Mouse (Mus musculus) thymus, adult 2 months (tissue): Measurements from ENCODE around the gene Ttll9. TPM values are rescaled to one million over a fixed set of nuclear protein-coding genes. Genes with fewer than 3 reads are reported as not detected.

Experiments used
- DNase-seq: peaks from one replicate; pipeline ENCODE4 v3.0.0; 2021
- H3K27ac ChIP-seq: fragments of 200-500 bp; 2 replicates; pipeline ENCODE4 v1.5.1; 2012; ENCODE audit warnings: low read length, control low read depth; ENCODE audit not compliant: control insufficient read depth, insufficient read depth
- H3K27me3 ChIP-seq: fragments of 200-500 bp; 2 replicates; pipeline ENCODE4 v1.6.1; 2012; ENCODE audit warnings: mild to moderate bottlenecking, low read length, moderate library complexity, mixed read lengths; ENCODE audit not compliant: control insufficient read depth, insufficient read depth
- H3K36me3 ChIP-seq: fragments of 200-500 bp; 2 replicates; pipeline ENCODE4 v1.6.1; 2012; ENCODE audit warnings: mild to moderate bottlenecking, low read length, moderate library complexity; ENCODE audit not compliant: control insufficient read depth, insufficient read depth
- H3K4me1 ChIP-seq: fragments of 200-500 bp; replicated peaks from 2 replicates; pipeline ENCODE4 v1.6.1; 2012; ENCODE audit warnings: low read length; ENCODE audit not compliant: control insufficient read depth, insufficient read depth
- H3K4me3 ChIP-seq: fragments of 200-500 bp; 2 replicates; pipeline ENCODE4 v1.5.1; 2012; ENCODE audit warnings: mild to moderate bottlenecking, low read length, control low read depth, moderate library complexity; ENCODE audit not compliant: control insufficient read depth, insufficient read depth
- CTCF ChIP-seq: fragments of 200-500 bp; IDR thresholded peaks from 2 replicates; pipeline ENCODE4 v1.5.1; 2012; ENCODE audit warnings: mild to moderate bottlenecking, control low read depth, low read length, moderate library complexity, borderline replicate concordance; ENCODE audit not compliant: control insufficient read depth, poor library complexity, insufficient read depth; ENCODE audit errors: extremely low read depth
- POLR2A ChIP-seq: fragments of 200-500 bp; IDR thresholded peaks from 2 replicates; pipeline ENCODE4 v1.6.1; 2012; ENCODE audit warnings: mild to moderate bottlenecking, low read length, control low read depth, moderate library complexity; ENCODE audit not compliant: control insufficient read depth, poor library complexity, insufficient read depth; ENCODE audit errors: extremely low read depth
- WGBS: fragments of 180-500 bp; shearing (Covaris S2); methylation state at CpG from one replicate; pipeline ENCODE4 v1.1.7; 2018; 5-methylcytosine and 5-hydroxymethylcytosine counted together
- polyA plus RNA-seq: library from polyadenylated mRNA; depleted of rRNA; stranded (reverse); fragments of >200 nt; gene quantifications from 2 replicates; pipeline ENCODE4 v1.2.3, GENCODE M21; 2012; rRNA removed

The Ttll9 gene
- polyA plus RNA-seq, 1 experiment = 2.1 TPM

DNA sequence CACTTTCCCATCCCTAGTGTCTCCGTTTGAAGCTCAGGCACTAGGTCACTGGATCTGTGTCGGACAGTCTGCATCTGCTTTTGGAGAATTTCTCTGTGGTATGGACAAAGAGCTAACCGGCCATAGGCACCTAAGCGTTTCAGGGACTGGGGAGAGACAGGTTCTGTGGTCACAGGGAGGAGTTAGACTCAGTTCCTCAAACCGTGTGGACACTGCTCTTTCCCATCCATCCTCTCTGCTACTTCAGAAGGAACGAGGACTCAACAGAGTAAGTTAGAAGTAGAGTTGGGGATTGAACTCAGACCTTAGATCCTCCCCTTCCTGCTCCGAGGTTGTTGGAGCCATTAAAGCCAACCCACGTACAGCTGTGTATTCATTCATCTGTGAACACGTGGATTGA, 89.3 kb downstream of the Ttll9 start:
- H3K27ac ChIP-seq = no peak overlapping the region
- 31% methylated on average over 9 of the region's 9 CpGs for WGBS
- H3K27me3 ChIP-seq = no peaks in the 10 kb centered on the region
- H3K4me3 ChIP-seq = no peak overlapping the region
- peaks cover 40% of the 10 kb centered on the region for H3K4me1 ChIP-seq
- DNase-seq = no peak
- H3K36me3 ChIP-seq = no peaks in the 10 kb centered on the region
- no peak for TF ChIP-seq POLR2A
- no peak for TF ChIP-seq CTCF

- peak; percentile 27 for DNase-seq
- 10% methylated on average over 30 of the region's 30 CpGs for WGBS
- TF ChIP-seq CTCF = no peak
- no peak for TF ChIP-seq POLR2A
- no peaks in the 10 kb centered on the region for H3K36me3 ChIP-seq
- H3K27me3 ChIP-seq = no peaks in the 10 kb centered on the region
- no peak overlapping the region for H3K27ac ChIP-seq
- H3K4me3 ChIP-seq = no peak overlapping the region
- H3K4me1 ChIP-seq = peaks cover 33% of the 10 kb centered on the region
Measured at GRCm38 (mm10) chr2:153052700-153053351, 90.5 kb downstream of the Ttll9 start.

- no peaks in the 10 kb centered on the region for H3K27me3 ChIP-seq
- peaks cover 24% of the 10 kb centered on the region for H3K4me1 ChIP-seq
- 97% methylated on average over 8 of the region's 8 CpGs for WGBS
- no peak overlapping the region for H3K27ac ChIP-seq
- TF ChIP-seq POLR2A (no peak), CTCF (no peak)
- DNase-seq = no peak
- H3K4me3 ChIP-seq = no peak overlapping the region
- no peaks in the 10 kb centered on the region for H3K36me3 ChIP-seq
Measured at GRCm38 (mm10) chr2:153053896-153054295, 91.6 kb downstream of the Ttll9 start.

DNA sequence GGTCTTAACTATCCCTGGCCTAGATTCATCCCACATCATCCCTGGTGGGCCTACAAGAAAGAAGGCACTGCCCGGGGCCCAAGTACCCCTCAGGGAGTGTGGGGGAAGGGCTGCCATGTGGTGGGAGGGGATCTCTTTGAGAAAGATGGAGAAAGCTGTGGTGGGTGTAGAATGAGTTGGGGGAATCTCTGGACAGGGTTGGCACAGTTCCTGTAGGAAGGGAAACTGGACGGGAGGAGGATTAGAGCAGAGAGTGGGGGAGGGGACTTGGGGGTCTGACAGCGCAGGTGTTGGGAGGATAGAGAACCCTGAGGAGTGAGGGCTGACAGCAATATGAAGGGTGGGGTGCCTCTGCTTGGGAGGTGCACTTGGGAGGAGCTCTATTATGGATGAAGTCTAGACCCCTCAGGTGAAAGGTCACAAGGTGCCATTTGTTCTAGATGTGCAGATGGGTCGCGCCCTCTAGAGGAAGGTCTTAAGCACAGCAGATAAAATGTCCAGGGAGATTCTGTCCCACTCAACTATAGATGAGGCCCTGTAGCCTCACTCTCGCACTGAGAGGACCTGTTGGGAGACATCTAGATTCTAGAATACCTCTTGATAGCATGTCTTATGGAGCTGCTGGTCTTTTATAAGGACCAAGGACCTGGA, 93.1 kb downstream of the Ttll9 start:
- H3K36me3 ChIP-seq = no peaks in the 10 kb centered on the region
- WGBS = 67% methylated on average over 6 of the region's 6 CpGs
- H3K4me3 ChIP-seq = no peak overlapping the region
- TF ChIP-seq CTCF (no peak), POLR2A (no peak)
- no peak for DNase-seq
- H3K27ac ChIP-seq = no peak overlapping the region
- peaks cover 16% of the 10 kb centered on the region for H3K4me1 ChIP-seq
- no peaks in the 10 kb centered on the region for H3K27me3 ChIP-seq

Other genes starting within 250 kb of the Ttll9 start
- 54.6 and 66.4 TPM in 2 replicates for gene Id1, start 226.2 kb upstream of the Ttll9 start, polyA plus RNA-seq
- 1.6 and 1.9 TPM in 2 replicates for gene Cox4i2, start 208.3 kb upstream of the Ttll9 start, polyA plus RNA-seq
- 205 and 207 TPM in 2 replicates for gene Bcl2l1, start 130.8 kb upstream of the Ttll9 start, polyA plus RNA-seq
- gene Tpx2, start 114.5 kb upstream of the Ttll9 start, polyA plus RNA-seq = 16.1 and 19.1 TPM in 2 replicates
- 0.20 and 0.34 TPM in 2 replicates for gene Mylk2, start 51.1 kb upstream of the Ttll9 start, polyA plus RNA-seq
- 7.7 and 8.6 TPM in 2 replicates for gene Foxs1, start 29.3 kb upstream of the Ttll9 start, polyA plus RNA-seq
- 3.8 and 5.7 TPM in 2 replicates for gene Dusp15, start 10.8 kb upstream of the Ttll9 start, polyA plus RNA-seq
- gene Pdrg1, start 52.9 kb downstream of the Ttll9 start, polyA plus RNA-seq = 68.0 and 93.1 TPM in 2 replicates
- gene Xkr7, start 69.4 kb downstream of the Ttll9 start, polyA plus RNA-seq = 0.06 and 0.16 TPM in 2 replicates
- gene Ccm2l, start 103.5 kb downstream of the Ttll9 start, polyA plus RNA-seq = 4.9 and 9.2 TPM in 2 replicates
- 14.6 and 22.1 TPM in 2 replicates for gene Hck, start 146.0 kb downstream of the Ttll9 start, polyA plus RNA-seq
- 42.5 and 43.9 TPM in 2 replicates for gene Tm9sf4, start 198.8 kb downstream of the Ttll9 start, polyA plus RNA-seq